11 mouse cellular contexts compared by ENCODE assay signal in genomic region chr8:117548453-117548852, GRCm38 (mm10). TPM values are rescaled to one million over a fixed set of nuclear protein-coding genes. Genes with fewer than 3 reads are reported as not detected.
A peak's percentile ranks its signal among the peaks of the same experiment; 100 is the strongest.
DNase-seq lines count a peak whose midpoint lies in the region; ATAC-seq lines count a peak whose summit lies in the region.
"Had no signal": no experiment of that assay in that cellular context is flagged by ENCODE, and none has a peak within 500 bp of the region (broad histone marks: within the 10 kb centered on the region; RNA-seq: fewer than 3 reads in every experiment).

No protein-coding gene starts in this region.

- no peak overlapping the region for H3K9ac ChIP-seq in liver, embryonic 12.5 days
- H3K9ac ChIP-seq: heart, embryonic 15.5 days had no signal

- intact Hi-C loops in left cerebral cortex, postnatal 10 days (cut with DNase I): no loop called here

- peak; percentile 90 for ATAC-seq in CD4-positive, CD25-positive, alpha-beta regulatory T cell, adult 4 months
- peak; percentile 82 for ATAC-seq in liver, embryonic 12.5 days

- H3K36me3 ChIP-seq in liver, embryonic 12.5 days: no peaks in the 10 kb centered on the region
- H3K36me3 ChIP-seq: heart, embryonic 15.5 days had no signal

- peak overlapping the region; percentile 25; the same call in 1 of the 2 replicates for H3K27ac ChIP-seq in liver, embryonic 12.5 days
- H3K27ac ChIP-seq: heart, embryonic 15.5 days had no signal

- no peak overlapping the region for H3K4me3 ChIP-seq in liver, embryonic 12.5 days
- H3K4me3 ChIP-seq: heart, embryonic 15.5 days had no signal

- no peaks in the 10 kb centered on the region for H3K9me3 ChIP-seq in liver, embryonic 12.5 days (replicated peaks)
- H3K9me3 ChIP-seq: heart, embryonic 15.5 days had no signal

- peak; percentile 99 for DNase-seq in 416B (ENCODE audit: low read depth)
- peak; percentile 83 to 87 for DNase-seq in natural killer cell, adult 2 months (ENCODE audit: low spot score in 2 of 2)
- DNase-seq in left cerebral cortex, postnatal 10 days (ENCODE audit: extremely low spot score in 1 of 2, low spot score in 2 of 2): no peak
- DNase-seq in gastrocnemius, postnatal 4 days (ENCODE audit: low spot score in 2 of 2): no peak
- DNase-seq in cerebellum, adult 11-12 months: no peak
- DNase-seq in layer of hippocampus, postnatal 36 days: no peak
- DNase-seq: cerebellum, adult 18-20 months; kidney, postnatal 14 days had no signal

- WGBS in liver, embryonic 12.5 days (ENCODE audit: insufficient replicate concordance): 8% methylated on average over 4 of the region's 4 CpGs

- no peaks in the 10 kb centered on the region for H3K27me3 ChIP-seq in liver, embryonic 12.5 days (replicated peaks)
- H3K27me3 ChIP-seq: heart, embryonic 15.5 days had no signal

- peak overlapping the region; percentile 7; the same call in 1 of the 2 replicates for H3K4me2 ChIP-seq in liver, embryonic 12.5 days
- H3K4me2 ChIP-seq: heart, embryonic 15.5 days had no signal

- H3K4me1 ChIP-seq in liver, embryonic 12.5 days: peaks cover 48% of the 10 kb centered on the region

RNA-seq across cellular contexts. Expression of gene Plcg2, which starts 50.4 kb away (rescaled TPM):
- polyA plus RNA-seq in CD4-positive, CD25-positive, alpha-beta regulatory T cell, adult 4 months (2017; shearing (Covaris generic)): under 1 TPM in 1 of 2 experiments, not detected in 1; 0.99 TPM
- polyA plus RNA-seq in liver, embryonic 12.5 days (2016; fragmentation: Nextera tagmentation; extraction: Ambion mirVana): 11.9 and 13.3 TPM in 2 replicates
- 1 to 10 TPM; 2.7 to 2.8 TPM for total RNA-seq in left cerebral cortex, postnatal 10 days (2021)
- total RNA-seq in gastrocnemius, postnatal 4 days (2021): 1 to 10 TPM; 2.1 to 2.4 TPM
- 1 to 10 TPM; 2.6 to 3.3 TPM for total RNA-seq in layer of hippocampus, postnatal 36 days (2021)

Comparison
In these comparisons a context has a peak if more than half of its experiments do, and no peak if none do; other contexts are left out.
1. DNase-seq: peak in 416B (single experiment) and natural killer cell, adult 2 months (2 of 2); none in left cerebral cortex, postnatal 10 days (0 of 2), gastrocnemius, postnatal 4 days (0 of 2), cerebellum, adult 11-12 months (single experiment) and layer of hippocampus, postnatal 36 days (0 of 2).